Mouse (Mus musculus) Muller cell, postnatal 12 days (primary cell): ENCODE data around the gene Zfyve16.

ENCODE experiments used
- DNase-seq: peaks from one replicate; pipeline ENCODE4 v3.0.0-alpha.2; 2015; ENCODE audit errors: inconsistent ontology term

Zfyve16 gene

DNA sequence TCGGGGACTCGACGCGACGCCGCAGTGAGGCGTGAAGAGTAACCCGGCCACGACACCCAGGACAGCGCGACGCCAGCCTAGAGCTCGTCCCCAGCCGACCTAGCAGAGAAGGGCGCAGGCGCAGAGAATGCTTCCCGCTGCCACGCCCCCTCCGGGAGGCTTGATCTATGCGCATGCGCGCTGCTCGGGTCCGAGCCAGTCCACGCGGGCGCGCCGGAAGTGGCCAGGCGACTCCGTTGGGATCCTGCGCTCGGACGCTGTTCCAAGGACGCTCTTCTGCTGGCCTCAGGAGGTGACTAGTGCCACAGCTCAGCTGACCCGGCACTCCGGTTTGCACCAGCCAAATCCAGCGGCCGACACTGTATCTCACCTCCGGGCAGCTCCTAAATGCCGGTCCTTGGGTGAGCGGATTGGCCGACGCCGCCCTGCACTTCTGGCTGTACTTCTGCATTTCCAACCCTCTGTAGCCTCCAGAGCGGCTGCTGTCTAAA lies at the start of gene Zfyve16:
Gene Zfyve16, minus strand, starts transcription at position 148 of the 491 bp plus-strand sequence.
- DNase-seq, result peak; percentile 97

DNA sequence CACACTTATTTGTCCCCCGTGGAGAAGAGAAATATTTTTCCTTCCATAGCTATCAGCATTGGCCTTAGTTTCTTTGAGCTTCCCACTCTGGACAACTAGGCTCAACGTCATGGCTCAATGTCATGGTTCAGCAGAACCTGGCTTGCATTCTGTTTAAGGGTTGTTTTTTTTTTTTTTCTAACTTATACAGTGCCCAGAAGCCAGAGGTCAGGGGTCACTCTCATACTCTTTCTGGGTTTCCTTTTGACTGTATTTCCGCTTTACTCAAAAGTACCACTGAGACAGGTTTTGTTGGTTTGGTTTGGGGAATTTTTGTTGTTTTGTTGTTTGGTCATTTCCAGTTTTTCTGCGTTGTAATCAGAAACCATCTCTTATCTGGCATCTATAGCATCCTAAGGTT lies 47.5 kb upstream of the Zfyve16 start:
- DNase-seq, result no peak

DNA sequence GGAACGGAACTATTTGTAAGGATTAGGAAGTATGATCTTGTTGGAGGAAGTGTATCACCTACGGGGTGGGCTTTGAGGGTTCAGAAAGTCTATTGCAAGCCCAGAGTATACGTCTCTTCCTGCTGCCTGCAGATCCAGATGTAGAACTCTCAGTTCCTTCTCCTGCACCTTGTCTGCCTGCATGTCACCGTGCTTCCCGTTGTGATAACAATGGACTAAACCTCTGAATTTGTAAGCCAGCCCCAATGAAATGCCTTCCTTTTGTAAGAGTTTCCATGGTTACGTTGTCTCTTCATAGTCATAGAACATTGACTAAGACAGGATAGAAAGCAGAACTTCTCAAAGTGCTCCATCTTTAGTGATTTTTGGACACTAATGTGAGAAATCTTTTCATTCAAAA lies 46.0 kb upstream of the Zfyve16 start:
- no peak for DNase-seq

DNA sequence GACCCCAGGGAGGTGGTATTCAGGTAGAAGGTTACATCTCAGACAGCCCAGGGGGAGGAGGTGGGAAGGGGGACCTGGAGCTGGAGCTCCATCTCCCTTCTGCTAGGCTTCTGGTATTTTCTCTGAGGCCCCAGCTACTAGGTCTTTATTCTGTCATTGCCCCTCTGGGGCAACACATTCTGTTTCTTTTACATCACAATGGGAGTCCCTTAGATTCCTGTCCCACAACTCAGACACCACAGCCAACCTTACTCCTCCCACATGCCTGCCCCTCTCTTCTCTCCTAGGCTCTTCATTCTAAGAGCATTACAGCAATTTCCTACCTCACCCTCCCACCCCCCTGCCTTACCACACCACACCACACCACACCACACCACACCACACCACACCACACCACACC lies 45.4 kb upstream of the Zfyve16 start, which contains the start of gene Spz1:
Gene Spz1, minus strand, starts transcription at position 101 of the 400 bp plus-strand sequence.
- no peak for DNase-seq

DNA sequence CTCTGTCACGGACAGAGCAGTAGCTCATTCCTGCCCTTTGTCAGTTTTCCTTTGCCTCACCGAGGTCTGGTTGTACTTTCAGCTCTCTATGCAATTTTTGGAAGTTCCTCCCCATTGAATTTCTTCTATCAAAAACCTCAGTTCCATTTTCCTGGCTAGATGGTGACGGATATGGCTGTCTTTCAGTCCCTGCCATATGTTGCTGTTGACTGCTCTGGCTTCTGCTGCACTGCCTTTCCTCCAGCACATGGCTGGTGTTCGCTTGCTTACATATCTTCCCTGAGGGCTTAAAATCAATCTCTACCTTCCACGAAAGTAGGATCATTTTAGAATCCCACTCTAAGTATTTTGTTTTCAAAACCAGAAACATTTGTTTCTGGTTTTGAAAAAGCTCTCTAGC lies 28.8 kb upstream of the Zfyve16 start:
- no peak for DNase-seq

DNA sequence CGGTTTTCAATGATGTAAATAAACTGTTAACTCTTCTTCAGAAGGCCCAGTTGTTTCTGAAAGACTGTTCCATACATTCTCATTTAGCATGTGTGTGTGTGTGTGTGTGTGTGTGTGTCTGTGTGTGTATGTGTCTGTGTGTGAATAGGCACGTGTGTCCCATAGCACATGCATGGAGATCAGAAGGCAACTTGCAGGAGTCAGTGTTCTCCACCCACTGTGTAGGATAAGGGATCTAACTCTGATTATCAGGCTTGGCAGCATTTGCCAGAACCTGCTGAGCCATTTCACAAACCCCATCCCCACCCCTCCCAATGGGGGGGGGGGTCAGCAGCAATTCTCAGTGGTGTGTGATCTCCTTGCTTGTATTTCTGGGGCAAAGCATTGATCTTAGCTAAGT lies 26.6 kb upstream of the Zfyve16 start:
- no peak for DNase-seq

DNA sequence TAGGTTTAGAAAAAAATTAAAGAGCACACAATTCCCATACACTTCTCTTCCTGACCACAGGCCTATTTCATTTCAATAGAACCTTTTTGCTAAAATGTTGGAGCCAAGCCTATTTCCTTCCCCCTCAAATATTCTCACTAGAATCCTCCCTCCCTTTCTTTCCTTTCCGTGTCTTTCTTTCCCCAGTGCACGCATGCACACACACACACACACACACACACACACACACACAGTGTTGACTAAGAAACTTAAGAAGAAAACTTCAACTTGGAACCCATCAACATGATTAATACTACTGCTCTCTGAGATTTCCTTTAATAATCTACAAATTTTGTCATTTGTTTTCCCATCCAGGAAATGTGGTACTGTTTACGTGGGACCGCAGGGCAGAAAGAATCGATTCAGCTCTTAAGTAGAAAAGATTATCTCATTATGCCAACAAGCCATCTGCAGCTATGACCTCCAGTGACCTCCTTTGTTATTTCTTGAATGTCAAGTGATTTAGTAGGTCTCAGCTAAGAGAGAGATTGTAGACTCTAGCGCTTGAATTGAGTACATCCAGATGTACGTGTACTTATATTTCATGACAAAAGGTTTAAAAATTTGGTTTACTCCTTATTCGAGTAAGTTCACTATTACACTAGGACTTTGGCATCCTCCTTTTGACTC lies 25.9 kb upstream of the Zfyve16 start:
- DNase-seq, result no peak

DNA sequence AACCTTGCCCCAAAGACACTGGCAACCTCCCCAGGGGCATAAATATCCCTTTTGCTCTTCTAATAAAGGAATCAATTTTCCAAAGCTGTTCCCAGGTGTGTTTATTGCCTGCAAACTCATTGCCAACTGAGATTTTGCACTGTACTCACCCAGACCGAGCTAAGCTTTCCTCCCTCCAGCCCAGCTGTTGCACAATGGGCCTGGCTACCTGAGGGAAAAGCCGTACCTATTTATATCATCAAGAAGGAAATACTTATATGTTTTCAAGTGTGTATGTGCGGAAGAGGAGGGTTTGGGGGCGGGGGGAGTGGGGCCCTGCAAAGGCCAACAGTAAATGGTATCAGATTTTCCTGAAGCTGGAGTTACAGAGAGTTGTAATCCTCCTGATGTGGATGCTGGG lies 16.4 kb upstream of the Zfyve16 start:
- no peak for DNase-seq

DNA sequence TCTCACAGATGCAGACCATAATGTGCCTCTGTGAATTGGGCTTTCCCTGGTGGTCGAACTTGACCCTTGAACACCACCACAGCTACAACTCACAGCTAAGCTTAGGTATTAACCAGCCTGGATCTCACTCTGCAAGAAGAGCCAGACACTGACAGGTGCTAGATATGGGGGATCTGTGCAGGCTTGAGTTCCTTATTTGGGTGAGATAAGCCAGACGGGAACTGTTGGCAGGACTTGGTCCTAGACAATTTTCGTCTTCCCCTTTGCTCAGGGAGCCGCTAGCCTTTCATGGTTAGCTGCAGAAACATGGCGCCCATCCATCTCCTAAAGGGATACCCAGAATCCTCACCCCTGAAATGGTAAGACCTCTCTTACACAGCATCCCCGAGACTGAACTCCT lies 10.3 kb upstream of the Zfyve16 start:
- no peak for DNase-seq

DNA sequence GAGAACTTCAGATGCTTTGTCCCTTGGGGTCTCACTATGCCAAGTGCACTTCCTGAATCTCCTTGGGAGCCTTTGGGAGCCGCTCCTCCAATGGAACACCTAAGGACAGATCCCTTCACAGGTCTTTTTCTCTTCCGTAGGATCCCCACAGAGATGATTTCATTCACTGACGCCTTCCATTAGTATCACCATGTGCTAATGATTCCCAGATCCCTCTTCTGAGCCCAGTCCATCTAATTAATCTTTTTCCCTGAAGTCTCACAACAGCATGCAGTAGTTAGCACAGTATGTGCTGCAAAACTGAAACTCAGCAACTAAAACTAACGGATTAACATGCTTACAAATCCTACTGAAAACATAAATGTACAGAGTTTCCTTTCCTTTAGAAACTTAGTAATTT lies 8.5 kb upstream of the Zfyve16 start:
- DNase-seq, result no peak

DNA sequence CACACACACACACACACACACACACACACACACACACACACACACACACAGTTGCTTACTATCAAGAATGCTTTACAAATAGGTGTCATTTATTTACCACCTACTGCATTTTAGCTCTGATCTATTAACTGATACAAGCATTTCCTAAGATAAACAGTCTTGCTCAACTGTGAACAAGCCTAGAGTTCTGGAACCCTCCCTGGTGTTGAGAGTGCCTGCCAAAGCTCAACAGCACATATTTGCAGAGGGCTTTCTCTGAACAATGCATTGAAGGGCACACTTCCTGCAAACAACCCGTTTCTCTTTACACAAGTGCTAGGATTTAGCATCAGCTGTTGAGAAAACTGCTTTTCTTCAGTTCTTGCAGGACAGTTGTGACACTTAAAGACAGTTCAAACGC lies 3.1 kb upstream of the Zfyve16 start:
- no peak for DNase-seq

DNA sequence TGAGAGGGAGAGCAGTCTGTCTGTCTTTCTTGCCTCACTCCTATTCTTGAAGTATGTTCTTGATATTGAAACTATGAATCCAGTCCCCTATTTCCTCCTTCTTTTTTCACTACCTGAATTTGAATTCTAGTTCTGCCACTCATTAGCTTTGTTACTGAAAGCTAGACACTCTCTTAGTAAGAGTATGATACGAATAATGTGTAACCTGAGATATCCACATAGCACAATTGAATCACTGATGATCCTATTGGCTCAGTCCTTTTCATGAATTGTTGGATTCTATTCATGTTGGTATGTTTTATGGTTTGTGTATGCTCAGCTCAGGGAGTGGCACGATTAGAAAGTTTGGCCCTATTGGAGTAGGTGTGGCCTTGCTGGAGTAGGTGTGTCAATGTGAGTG lies 1.5 kb upstream of the Zfyve16 start:
- no peak for DNase-seq

DNA sequence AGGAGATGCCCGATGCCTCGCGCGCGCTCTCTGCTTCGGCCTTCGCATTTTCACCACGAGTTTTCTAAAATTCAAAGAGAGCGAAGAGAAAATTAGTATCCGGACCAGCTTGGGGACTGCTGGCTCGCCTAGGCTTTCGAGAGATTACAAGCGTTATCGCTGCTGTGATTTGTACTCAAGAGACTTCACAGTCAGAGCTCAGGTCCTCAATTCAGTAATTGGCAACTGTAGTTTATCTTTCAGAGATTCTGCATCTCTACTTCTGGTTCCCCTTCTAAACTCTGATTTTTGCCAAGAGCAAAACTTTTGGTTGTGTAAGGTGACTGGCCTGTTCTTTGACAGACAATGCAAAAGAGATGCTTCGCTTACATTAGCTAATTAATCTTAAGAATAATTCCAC lies 569 bp upstream of the Zfyve16 start:
- DNase-seq, result no peak

DNA sequence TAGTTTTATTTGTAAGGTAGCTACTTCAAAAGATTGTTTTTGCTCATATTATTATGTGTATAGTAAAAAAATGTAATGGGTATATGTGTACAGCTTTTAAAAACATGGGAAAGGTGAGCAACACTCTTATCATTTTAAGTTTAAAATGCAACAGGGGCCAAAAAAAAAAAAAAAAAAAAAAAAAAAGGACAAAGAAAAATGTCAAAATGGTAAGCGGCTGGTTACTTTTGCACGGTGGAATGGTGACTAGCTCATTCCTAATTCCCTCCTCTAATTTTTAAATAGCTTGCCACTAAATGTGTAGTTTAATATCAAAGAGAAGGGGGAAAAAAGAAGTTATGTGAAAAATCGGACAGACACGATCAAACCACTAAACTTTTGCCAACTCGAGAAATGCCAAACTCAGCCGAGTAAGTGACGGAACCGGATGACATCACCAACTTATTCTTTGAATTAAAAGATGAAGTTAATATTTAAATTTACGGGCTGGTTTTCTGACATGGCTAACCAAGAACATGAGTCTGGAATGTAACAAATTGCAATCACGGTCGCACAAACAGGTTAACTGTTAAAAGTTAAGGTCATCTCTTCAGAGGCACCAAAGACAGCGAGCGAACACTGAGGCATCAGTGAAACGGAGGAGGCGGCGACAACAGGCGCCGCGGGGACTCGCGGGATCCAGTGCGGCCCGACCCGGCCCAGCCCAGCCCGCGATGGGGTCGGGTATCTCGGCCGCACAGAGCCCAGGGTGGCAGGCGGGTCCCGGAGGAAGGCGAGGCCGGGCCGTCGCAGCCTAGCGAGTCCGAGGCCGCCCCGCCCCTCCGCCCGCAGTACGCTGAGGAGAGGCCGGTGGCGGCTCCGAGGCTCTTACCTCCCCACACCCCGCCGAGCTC lies 594 bp downstream of the Zfyve16 start:
- no peak for DNase-seq

DNA sequence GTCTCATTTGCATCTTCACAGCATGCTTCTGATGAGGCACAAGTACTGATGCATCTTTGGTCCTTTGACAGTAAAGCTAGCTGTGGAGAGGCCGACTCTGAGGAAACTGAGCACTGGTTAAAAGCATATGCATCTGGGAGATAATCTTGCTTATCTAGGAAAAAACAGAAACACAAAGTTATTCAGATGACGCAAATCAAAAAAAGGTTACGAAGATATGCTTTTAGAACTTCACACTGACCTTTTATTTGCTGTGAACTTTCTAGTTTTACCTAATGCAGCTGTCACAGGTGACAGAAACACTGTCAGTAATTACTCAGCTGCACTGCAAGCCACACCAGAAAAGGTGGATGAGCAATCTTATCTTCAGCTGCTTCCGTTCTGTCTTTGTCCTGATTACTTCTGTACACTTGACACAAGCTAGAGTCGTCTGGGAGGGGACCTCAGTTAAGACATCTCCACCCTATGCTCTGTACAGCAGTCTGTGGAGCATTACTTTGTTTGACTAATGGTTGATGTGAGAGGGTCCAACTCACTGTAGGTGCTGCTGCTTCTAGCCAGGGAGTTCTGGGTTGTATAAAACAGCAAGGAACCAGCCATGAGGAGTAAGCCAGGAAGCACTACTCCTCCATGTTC lies 7.4 kb downstream of the Zfyve16 start:
- DNase-seq, result no peak

DNA sequence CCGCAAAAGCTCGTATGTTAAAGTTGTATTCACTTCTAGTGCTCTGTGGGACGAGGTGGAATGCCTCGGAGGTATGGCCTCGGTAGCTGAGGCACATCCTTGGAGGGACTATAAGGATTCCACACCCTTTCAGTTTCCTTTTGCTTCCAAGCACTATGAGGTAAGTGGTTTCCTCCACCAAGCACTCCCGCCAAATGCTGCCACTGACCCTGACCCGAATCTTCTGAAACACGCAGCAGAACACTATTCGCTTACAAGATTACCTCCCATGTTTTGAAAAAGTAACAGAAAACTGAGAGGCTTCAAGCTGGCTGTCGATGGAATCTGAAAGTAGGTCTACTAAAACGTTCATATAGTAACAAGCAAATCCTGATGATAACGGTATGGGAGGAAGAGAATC lies 25.8 kb downstream of the Zfyve16 start:
- no peak for DNase-seq

DNA sequence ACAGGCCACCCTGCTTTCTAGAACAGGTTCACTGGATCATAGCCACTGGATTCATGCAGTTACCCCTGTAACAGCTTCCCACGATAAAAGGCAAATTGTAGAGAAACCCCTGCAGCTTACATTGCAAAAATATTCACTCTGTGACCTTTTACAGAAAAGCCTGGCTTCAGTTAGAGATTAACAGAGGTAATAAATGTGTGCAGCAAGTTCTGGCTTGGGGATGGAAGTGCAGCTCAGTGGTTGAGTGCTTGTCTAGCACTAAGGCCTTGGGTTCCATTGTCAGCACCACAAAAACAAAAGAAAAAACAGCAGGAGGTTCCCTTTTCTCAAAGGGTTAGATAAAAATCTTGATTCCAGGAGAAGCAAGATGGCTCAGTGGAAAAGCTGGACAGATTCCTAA lies 38.7 kb downstream of the Zfyve16 start:
- DNase-seq, result no peak

DNA sequence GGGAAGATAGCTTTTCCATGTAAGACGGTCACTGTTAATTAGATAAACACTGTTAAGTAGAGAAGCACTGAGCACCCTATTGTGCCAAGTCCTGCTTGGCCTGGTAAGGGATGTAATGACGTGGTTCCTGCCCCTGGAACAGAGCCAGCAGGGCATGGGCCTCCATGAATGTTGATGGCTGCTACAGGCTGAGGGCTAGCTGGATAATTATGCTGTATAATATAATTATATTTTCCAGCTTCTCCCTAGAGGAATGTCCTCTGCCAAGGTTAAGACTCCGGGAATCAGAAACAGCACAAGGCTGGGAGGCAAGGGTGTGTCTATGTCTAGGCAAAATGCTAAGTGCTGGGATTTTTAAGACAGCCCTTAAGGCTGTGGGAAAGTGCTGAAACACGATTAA lies 39.9 kb downstream of the Zfyve16 start:
- DNase-seq, result peak; percentile 5

DNA sequence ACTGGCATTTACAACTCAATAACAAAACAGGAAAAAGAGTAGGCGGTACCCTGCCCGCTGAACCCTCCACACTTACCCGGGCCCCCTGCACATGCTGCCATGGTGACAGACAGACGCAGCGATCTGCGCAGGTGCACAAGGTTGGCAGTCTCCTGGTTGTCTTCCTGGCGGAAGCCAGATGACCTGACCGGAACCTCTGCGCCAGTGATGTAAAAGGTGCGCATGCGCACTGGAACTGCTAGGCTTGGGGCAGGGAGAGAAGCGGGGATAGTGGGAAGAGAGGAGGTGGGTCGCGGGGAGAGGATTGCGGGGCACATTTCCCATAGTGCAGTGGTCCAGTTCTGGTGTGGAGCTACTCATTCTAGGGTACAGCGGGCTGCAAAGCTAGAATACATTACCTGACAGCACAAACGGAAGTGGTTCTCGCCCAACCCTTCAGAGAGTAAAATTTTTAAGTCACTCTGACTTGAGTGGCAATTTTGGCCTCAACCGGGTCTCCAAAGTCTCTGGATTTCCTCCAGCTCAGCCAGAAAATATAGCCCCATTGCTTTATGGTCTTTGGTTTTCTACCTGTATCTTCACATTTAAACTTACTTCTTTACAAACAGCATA lies 46.7 kb downstream of the Zfyve16 start, which contains the start of gene Fam151b:
Gene Fam151b, minus strand, starts transcription at position 164 of the 612 bp plus-strand sequence.
- peak; percentile 89 for DNase-seq

DNA sequence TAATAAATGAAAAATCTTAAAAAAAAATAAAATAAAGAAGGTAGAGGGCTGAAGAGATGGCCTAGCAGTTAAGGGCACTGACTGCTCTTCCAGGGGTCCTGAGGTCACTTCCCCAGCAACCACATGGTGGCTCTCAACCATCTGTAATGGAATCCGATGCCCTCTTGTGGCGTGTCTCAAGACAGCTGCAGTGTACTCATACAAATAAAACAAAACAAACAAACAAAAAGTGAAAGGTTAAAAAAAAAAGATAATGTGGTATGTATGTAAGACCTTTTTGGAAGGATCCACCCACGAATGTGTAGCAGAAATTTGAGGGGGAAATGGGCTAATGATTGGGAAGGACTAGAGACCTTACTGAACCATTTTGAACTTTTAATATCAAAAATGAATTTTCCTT lies 47.3 kb downstream of the Zfyve16 start:
- no peak for DNase-seq

DNA sequence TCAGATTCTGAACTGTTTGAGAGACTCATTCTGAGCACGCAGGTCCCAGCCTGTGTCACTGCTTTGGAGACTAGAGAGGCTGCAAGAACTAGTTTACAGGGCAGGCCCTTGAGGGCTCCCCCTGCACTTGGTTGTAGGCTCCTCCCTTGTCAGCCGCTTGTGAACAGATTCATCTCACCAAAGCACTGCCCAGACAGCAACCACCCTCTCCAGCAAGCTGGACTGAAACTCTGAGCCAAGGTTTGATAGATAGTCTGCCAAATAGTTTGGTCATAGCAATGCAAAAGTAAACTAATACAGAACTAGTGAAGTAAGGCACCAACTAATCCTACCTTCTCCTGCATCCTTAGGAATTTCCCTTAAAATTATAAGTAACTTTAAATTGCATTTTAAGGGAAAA lies 60.5 kb downstream of the Zfyve16 start:
- DNase-seq, result no peak

DNA sequence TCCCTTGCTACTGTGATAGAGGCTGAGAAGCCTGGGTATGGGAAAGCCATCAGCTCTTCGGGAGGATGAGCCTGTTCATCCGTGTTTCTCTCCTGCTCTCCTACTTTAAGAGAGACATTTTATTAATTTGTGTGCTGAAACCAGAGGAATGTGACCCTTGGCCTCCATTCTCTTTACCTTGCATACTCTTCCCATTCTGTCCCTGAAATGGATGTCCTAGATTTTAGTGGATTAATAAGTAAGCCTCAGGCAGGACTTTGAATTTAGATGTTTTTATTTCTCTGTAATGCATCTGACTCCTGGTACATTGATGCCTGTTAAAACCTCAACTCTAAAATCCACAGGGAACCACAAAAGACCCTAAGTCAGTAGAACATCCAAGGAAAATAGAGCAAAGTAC lies 61.3 kb downstream of the Zfyve16 start:
- DNase-seq, result peak; percentile 3
